Mouse (Mus musculus) embryo, embryonic 11 days (tissue): ENCODE measurements around the gene Abcb1a.

Experiments used
- DNase-seq: peaks from one replicate; pipeline ENCODE4 v3.0.0-alpha.2; 2015

Gene Abcb1a

GRCm38 (mm10) chr5:8659911-8660737 lies at the start of gene Abcb1a:
Abcb1a (plus strand) TSS chr5:8660077.
- DNase-seq = peak; percentile 45

DNA sequence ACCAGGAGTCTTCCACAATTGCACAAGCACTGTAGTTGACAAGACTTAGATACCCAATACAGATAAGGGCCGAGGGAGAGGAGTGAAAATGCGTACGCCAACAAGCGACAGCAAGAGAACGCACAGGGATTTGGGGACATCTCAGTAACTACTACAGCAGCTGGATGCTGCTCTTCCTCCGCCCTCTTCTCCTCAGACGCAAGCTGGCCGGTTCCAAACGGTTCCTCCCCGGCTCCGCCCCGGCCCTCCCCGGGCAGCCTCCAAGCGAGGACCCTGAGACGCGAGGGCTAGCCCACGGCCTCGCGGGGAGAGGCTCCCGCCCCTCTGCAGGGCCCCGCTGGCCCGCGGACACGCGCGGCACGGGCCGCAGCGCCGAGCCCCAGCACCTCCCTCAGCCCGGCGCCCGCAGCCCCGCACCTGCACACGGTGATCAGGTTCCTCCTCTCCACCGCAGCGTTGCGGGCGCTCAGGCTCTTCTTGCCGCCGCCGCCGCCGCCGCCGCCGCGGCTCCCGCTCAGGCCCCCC lies 37.7 kb upstream of the Abcb1a start:
- DNase-seq = peak; percentile 69

GRCm38 (mm10) chr5:8622596-8623231 lies 37.2 kb upstream of the Abcb1a start, which contains the start of gene Rundc3b:
Rundc3b (minus strand) TSS chr5:8622952.
- DNase-seq = peak; percentile 97

GRCm38 (mm10) chr5:8632901-8633300 lies 27.0 kb upstream of the Abcb1a start:
- no peak for DNase-seq

GRCm38 (mm10) chr5:8634489-8634975 lies 25.3 kb upstream of the Abcb1a start:
- no peak for DNase-seq

GRCm38 (mm10) chr5:8648300-8648699 lies 11.6 kb upstream of the Abcb1a start:
- DNase-seq = no peak

DNA sequence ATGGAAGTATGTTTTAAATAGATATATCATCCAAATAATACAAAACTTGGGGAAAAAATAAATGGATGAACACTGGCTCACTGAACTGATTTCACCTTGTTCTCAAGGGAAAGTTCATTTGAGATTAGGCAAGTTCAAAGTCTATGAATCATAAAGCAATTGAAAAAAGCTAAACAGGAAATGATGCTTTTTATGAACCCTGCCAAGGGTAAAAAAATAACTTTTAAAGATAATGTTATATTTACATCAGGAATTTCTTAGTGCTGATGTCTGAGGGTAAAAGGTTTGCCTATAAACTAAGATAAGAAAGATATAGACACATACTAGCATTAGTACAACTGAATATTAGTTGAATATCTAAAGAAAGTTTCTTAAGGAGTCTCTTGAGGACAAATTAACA lies 11.1 kb upstream of the Abcb1a start:
- no peak for DNase-seq

DNA sequence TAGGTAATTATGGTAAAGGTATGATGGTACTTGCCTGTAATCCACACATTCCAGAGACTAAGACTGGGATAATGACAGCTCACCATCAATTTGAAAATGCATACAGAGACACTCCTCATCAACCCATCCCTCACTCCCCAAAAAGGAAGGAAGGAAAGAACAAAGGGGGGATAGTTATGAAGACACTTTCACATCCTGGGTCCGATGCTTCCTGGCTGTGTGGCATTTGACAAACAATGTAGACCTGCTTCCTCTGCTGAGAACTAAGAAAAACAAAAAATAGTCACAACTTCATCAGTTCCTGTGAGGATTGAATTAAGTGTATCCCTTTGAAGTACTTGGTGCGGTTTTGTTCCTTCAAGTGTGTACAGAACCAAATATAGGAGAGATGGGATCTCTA lies 7.8 kb upstream of the Abcb1a start:
- no peak for DNase-seq

- no peak for DNase-seq
These were observed 868 bp downstream of the Abcb1a start for GRCm38 (mm10) chr5:8660738-8661151.

DNA sequence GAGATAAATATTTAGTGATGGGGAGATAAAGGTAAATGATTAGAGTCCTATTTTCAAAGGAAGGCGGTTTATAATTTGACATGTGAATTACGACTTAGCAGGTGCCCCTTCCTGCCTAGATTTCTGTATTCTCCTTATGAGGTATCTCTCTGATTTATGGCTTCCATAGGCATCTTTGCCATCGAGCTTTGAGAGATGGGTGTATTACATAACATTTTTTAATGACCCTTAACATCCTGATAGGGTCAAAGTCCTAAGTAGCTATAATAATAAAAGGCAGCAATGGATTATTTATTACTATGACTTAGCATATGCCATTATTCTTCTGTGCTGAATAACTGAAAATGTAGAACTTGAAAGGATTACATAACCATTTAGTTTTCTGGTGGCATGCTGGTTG lies 4.8 kb downstream of the Abcb1a start:
- no peak for DNase-seq

- DNase-seq = no peak
These were observed 8.0 kb downstream of the Abcb1a start for GRCm38 (mm10) chr5:8667758-8668474.

DNA sequence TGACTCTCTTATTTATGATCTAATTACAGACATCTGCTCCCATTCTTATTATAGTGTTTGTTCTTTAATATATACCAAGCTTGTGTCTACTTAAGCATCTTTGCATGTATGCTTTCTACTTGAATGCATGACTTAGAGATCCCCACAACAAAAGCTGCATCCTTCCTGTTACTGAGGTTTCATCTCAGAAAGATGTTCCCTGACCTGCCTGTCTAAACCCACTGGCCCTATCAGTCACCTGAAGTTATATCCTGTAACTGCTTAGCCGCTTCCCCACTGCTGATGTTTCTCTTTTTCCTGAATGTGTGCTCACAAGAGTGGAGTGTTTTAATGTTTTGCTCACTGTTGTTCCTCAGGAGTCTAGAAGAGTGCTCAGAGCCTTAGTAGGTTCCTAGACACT lies 9.7 kb downstream of the Abcb1a start:
- no peak for DNase-seq

- no peak for DNase-seq
These were observed 15.5 kb downstream of the Abcb1a start for GRCm38 (mm10) chr5:8675262-8675951.

DNA sequence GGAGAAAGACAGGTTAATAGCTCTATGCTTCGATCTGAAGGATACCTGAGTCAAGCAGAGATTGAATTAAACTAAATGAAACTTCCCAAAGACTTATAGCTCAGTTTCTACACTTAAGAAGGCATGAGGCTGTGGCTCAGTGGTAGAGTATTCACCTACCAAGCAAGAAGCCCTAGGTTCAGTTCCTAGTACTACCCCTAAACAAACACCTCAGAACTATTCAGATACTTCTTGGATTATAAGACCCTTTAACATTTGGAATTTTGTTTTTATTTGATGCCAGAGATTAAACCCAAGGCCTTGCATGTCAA lies 16.0 kb downstream of the Abcb1a start:
- DNase-seq = no peak

DNA sequence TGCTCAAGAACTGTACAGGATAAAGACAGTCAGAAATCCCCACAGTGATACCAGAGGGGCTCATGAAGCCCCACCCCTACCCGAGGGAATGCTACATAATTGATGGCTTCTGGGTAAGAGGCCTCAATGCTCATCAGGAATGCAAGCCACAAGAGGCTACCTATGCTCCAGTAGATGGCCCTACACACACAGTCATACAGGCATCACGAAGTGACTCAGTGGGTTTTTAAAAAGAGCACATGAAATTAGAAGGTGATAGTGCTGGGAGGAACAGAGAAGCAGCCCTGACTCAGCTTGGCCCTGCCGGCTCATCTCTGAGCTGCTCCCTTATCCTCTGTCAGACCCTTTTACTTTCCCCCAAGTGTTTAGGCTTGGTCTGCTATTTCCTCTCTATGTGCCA lies 21.3 kb downstream of the Abcb1a start:
- no peak for DNase-seq

DNA sequence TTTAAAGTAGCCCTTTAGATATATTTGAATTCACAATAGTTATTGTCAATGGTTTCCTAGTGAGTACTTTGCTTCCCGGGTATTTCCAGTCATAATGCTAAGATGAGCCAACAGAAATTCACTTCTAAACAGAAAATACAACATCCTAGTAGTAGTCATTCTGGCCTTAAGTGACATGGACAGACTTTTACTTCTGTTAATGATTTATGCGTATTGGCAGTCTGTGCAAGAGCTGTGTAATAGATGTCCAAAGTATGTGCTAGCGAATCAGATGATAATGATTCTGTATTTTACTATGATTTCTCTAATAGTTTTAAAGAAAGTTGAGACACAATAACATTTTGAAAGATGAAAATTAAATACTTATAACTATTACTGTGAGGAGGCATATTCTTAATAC lies 23.8 kb downstream of the Abcb1a start:
- DNase-seq = no peak

- no peak for DNase-seq
These were observed 26.2 kb downstream of the Abcb1a start for GRCm38 (mm10) chr5:8686071-8686470.

GRCm38 (mm10) chr5:8687550-8687949 lies 27.7 kb downstream of the Abcb1a start:
- no peak for DNase-seq

- no peak for DNase-seq
These were observed 56.2 kb downstream of the Abcb1a start for GRCm38 (mm10) chr5:8716061-8716460.

DNA sequence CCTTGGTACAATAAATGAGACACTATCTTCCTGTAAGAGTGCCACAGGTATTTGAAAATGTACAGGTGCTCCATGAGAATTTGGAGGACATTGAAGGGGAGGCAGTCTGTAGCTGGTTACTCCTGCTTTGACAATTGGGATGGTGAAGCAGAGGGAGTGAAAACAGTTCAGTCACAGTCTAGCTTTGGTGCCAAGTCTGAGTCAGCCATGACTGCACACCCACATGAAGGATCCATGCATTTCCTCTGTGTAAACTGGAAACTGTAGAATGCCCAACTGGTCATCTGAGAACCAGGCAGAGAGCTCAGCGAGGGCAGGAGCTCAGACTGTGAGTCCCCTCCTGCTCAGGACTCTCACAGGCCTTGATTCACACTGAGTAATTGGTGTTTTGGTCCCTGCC lies 59.7 kb downstream of the Abcb1a start:
- DNase-seq = no peak

- no peak for DNase-seq
These were observed 62.3 kb downstream of the Abcb1a start for GRCm38 (mm10) chr5:8722224-8722623.

DNA sequence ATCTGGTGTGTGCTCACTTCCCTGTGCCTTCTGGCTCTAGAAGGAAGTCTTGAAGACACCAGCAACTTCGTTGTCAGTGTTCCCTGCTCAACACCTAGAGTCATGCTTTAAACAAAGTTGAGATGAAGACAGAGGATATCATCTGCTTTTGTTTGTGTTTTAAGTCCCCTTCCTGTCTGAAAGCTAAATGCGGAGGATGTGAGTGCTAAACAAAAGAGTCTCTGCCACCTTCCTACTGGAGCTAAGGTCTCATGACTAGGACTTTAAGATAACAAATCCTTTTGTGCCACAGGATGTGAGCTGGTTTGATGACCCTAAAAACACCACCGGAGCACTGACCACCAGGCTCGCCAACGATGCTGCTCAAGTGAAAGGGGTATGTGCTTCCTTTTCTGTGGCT lies 63.0 kb downstream of the Abcb1a start:
- DNase-seq = no peak

- no peak for DNase-seq
These were observed 67.9 kb downstream of the Abcb1a start for GRCm38 (mm10) chr5:8727760-8728159.
